Mouse (Mus musculus) gonadal fat pad, adult 2 months (tissue): ENCODE data around the gene Elp5. TPM values are rescaled to one million over a fixed set of nuclear protein-coding genes. Genes with fewer than 3 reads are reported as not detected.
"Not testable (repeated sequence)": the region's sequence is repeated elsewhere in the genome, so short reads cannot be mapped to it uniquely, and the experiment has no call there.

ENCODE experiments used
- DNase-seq: peaks from one replicate; pipeline ENCODE4 v3.0.0-alpha.2; 2012; ENCODE audit warnings: low read depth
- polyA plus RNA-seq: library from polyadenylated mRNA; depleted of rRNA; stranded (reverse); fragments of >200 nt; gene quantifications from 2 replicates; pipeline ENCODE4 v1.2.3, GENCODE M21; 2012; rRNA removed

Elp5 gene
- polyA plus RNA-seq, 1 experiment = 80.3 TPM

DNA sequence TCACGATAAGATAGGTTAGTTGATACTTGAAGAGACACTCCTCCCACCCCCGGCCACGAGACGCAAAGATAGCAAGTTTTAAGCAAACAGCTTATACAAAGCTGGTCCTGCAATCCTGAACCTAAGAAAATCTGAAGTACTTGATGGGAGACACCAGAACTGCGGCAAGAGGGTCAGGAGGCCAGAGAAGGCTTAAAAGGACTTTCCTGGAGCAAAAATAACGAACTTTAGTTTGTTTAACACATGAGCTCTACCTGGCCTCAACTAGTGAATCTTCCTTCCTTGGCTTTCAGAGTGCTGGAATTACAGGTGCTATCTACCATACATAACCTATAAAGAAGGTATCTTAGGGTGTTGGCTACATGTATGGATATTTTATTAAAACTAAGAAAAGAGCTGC lies 47.6 kb downstream of the Elp5 start:
- no peak for DNase-seq

DNA sequence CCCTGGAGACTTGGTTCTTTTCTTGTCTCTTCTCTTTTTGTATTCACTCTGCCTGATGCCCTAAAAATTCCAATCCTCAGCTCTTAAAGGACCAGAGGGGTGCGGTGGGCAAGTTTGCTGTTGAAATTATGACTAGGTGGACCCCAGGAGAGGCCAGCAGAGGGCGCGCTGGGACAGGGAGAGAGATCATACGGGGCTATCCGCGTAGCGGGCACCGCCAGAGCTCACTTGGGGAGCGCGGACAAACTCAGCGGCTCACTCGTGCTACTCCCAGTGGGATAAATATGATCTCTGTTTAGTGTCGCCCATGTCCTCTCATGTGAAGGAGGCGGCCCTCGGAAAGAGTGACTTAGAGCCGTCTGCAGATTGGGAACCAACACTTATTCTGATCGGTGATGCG lies 48.1 kb downstream of the Elp5 start:
- no peak for DNase-seq

DNA sequence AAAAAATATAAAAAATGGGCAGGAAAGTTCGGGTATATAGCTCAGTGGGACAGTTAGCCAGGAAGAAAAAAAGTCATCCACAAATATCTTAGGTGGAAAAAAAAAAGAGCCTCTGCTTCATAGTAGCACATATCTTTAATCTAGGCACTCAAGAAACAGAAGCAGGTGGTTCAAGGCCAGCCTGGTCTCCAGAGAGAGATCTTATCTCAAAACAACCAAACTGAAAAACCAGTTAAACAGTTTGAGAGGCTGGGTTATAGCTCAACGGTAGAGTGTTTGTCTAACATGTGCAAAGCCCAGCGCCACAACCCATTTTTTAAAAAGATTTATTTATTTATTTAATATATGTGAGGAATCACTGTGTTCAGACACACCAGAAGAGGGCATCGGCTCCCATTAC lies 49.3 kb downstream of the Elp5 start:
- no peak for DNase-seq

DNA sequence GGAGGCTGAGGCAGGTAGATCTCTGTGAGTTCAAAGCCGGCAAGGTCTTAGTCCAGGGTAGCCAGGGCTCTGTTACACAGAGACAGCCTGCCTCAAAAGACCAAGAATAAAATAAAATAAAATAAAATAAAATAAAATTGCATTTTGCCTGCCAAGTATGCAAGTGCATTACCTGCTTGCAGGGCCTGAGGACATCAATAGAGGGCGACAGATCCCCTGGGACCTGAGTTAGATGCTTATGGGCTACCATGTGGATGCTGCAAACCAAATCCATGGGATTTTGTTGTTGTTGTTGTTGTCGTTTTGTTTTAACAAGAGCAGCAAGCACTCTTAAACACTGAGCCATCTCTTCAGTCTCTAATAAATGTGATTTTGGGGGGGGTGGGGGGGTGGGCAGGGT lies 50.1 kb downstream of the Elp5 start:
- DNase-seq = no peak

DNA sequence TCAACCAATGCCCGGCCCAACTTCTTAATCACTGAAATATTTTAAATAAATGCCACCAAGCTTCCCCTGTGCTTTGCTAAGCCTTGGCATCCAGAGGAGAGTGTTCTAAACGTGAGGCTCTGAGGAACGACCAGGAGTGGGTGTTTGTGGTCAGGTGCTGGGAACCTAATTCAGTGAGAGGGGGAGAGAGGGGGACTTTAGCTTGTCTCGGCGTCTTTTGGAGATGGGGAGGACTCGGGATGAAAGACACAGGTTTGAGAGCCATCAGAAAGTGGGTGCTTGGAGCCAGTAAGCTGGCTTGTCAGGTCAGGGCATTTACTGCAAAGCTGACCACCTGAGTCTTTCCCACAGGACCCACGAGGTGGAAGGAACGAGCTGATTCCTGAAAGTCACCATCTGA lies 50.5 kb downstream of the Elp5 start:
- no peak for DNase-seq

DNA sequence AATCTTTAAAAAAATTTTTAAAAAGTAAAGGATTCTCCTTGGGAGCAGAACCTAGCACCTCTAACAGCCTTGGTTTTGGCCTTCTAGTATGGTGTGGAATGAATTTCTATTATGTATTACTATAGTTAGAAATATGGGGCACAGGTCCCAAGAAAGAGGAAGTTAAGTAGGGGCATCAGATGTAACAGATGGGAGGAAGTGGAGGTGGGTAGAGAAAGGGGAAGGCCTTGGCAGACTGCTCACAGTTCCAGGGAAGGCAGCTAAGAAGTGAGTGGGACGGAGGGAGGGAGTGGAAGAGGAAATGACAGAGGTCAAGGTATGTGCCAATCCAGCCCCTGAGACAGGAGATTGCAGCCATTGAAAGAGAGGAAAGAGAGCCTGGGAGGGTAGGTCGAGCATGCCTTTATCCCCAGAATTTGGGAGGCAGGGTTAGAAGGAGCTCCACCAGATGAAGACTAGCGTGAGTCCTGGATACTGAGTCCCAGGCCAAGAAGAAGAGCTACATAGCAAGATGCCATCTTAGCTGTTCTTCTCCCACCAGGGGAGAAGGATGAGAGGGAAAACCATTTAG lies 51.3 kb downstream of the Elp5 start:
- no peak for DNase-seq

DNA sequence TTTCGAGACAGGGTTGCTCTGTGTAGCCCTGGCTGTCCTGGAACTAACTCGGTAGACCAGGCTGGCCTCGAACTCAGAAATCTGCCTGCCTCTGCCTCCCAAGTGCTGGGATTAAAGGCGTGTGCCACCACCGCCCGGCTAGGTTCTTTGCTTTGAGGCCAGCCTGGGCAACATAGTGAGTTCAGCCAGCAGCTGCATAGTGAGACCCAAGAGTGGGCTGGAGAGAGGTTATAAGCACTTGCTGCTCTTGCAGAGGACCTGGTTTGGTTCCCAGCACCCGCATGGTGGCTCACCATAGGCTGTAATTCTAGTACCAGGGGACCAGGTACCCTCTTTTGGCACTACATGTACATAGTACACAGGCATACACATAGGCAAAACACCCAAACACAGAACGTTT lies 52.1 kb downstream of the Elp5 start:
- not testable (repeated sequence) for DNase-seq

DNA sequence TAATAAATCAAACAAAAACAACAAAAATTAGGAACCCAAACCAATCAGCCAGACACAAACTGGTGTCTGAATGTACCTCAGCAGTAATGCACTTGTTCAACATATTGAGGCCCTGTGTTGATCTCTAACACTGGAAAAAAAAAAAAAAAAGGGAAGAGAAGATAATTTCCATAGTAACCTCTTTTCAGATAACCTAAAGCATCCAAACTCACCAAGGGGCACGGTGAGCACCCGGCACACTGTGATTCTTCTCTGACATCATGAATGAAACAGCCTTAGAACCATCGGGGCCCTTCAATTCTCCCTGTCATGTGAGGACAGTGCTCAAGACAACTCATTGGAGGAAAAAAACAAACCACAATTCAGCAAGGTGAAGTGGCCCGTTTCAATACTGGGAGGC lies 52.6 kb downstream of the Elp5 start:
- DNase-seq = no peak

DNA sequence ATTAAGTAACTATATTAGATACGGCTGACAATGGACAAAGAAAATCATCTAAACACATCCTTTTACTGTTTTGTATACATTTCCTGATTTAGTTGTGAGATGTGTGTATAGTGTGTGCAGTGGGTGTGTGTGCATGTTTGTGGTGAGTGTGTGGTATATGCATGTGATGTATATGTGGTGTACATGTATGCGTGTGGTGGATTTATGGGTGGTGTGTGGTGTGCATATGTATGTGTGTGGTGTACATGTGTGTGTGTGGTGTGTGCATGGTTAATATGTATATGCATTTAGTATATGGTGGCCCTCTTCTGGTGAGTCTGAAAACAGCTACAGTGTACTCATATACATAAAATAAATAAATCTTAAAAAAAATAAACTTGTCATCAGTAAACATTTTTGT lies 54.8 kb downstream of the Elp5 start:
- no peak for DNase-seq

DNA sequence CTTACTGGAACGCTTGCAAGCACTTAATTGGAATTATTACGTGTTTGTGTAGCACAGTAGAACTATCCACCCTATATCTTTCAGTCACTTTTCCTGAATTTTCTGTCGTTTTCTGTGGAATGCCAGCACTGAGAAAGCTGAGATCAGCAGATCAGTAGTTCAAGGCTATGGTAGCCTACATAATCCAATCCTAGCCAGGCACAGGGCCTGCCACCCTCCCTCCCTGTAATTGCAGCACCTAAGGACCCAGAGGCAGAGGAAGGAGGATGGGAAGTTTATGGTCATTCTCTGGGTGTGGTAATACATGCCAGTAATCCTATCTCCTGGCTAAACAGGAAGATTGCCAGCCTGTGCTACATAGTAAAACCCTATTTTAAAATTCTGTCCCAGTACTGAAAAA lies 59.5 kb downstream of the Elp5 start:
- DNase-seq = peak; percentile 63

DNA sequence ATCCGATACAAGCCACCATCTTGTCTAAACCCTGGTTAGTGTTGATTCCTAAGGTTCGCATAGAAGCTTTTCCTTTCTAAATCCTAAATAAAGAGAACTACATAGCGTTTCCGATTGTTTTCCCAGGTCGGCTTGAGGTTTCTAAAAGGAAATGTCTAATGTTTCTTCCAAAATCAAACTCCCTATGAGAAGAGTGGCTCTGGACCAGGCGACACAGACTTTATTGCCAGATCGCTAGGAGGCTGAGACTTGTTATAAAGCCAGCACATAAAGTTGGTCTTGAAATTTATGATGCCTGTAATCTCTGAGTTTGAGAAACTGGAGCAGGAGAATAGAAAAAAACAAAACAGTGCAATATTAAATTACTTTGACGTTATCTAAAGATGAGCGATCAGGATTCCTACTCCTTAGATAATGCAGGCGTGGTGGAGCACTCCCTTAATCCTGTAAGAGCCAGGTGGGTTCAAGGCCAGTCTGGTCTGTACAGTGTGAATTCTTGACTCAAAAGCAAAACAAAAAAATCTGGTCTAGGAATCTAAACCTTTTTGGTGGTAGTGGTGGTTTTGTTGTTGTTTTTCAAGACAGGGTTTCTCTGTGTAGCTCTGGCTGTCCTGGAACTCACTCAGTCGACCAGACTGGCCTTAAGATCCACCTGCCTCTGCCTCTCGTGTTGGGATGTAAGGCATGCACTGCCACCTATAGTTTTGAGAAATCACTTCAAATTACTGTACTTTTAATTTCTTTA lies 60.1 kb downstream of the Elp5 start:
- peak; percentile 41 for DNase-seq

DNA sequence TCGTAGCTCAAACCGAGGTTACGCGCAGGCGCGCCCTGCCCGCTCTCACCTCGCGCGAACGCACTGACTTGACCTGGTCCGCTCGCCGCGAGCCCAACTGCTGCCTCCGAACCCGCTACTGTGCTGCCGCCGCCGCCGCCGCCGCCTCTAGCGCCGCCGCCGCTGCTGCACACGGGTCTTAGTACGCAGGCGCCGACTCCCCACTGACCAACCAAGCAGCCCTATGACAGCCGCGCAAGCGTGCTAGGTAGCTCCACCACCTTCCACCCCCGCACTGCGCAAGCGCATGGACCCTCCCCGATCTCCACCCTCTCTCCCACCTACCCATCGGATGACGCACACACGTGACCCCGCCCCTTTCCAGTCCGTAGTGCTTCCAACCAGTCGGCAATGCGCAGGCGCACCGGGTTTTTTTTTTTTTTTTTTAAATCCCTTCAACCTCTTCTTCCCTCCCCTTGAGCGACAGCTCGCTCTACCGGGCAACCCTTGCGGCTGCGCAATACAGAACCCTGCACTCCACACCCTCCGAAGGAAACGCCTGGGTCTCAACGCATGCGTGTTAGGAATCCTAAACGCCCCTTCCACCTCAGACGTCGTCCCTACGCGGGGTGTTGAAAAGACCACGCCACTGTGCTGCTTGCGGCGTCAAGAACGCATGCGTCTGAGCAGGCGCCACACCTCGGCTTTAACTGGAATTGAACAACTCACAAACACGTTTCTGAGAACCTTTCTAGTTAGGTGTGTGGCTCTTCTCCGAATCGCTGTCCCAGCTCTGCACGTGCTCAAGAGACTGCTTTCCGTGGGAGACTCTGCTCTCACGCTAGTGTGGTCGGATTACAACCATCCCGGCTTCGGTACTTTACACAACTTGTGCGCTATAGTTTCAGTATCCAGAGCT lies 61.0 kb downstream of the Elp5 start, which contains the start of gene Eif5a:
Gene Eif5a (minus strand): TSS at position 845 of the 898 bp plus-strand sequence.
- peak; percentile 96 for DNase-seq

DNA sequence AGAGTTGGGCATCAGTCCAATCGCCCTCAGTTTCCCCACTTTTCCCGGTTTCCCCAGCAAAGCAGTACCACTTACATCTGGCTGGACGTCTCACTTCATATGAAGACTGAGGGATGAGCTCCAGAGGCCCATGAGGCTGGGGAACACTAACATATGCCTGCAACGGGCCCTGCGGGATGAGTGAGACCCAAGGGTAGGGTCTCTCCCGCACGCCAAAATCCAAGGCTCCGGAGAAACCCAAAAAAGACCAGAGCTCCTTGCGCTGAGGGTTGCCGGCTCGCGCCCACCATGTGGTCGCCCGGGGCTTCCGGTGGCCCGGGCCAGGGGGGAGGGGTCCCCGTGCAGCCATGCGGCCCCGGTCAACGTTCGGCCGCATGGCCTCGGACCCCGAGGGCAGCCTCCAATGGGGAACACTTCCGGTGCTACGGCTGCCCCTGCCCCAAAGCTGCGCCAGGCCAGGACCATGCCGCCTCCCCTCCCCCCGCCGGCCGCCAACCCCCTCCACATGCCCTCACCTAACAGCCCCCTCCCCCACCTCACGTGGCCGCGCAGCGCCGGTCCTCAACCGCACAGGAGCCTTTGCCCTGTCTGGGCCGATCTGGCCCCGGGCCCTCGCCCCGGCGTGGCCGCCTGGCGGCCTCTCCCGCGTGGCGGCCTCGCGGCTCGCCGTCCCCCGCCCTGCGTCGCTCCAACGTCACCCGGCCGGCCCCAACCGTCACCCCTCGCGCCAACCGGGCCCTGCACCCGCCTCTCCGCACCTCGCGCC lies 61.9 kb downstream of the Elp5 start:
- DNase-seq = no peak

DNA sequence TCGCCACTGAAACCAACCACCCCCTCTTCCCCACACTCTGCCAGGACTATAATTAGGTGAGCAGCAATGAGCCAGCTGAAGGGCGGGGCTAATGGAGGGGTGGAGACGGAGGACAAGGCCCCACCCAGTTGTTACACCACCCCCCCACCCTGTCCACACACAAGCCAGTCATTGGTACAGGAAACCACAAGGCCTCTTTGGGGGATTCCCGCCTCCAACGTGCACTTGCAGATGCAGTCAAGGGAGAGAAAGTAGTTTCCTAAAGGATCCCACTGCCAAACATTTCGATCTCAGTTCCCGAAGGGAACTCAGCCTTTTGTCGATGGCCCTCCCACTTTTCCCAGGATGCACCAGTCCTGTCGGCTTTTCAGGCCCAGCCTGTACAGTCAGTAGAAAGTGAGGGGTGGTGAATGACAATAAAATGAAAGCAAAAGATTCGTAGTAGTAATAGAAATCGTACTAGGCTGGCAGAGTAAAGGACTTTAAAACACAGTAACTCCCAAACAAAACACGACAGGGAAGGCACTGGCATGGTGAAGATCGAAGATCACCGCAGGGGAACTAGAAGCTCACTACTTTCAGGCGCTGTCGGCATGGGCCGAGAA lies 62.6 kb downstream of the Elp5 start:
- DNase-seq = peak; percentile 69

DNA sequence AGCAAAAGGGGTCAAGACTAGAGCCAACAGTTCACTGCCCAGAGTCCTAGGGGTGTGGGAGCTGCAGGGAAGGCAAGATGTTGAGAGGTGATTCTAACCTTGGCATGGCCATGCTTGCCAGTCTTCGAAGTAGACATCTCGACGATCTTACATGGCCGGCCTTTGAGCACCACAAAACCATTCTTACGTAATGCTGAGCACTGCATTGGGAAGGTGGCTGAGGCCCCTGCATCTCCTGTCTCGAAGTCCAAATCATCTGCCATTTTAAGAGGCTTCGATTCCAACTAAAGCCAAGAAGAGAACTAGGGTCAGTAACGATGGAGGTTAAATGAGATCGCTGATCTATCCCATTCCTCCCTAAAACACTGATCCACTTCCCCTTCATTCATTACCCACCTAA lies 63.3 kb downstream of the Elp5 start:
- DNase-seq = no peak

Other genes starting within 250 kb of the Elp5 start
- 18.5 and 48.2 TPM in 2 replicates for gene Polr2a, start 223.9 kb downstream of the Elp5 start, polyA plus RNA-seq
- gene Slc35g3, start 220.5 kb downstream of the Elp5 start, polyA plus RNA-seq = 0.22 and 0.51 TPM in 2 replicates
- gene Zbtb4, start 216.6 kb downstream of the Elp5 start, polyA plus RNA-seq = 30.6 and 32.9 TPM in 2 replicates
- 15.3 and 18.3 TPM in 2 replicates for gene Chrnb1, start 186.6 kb downstream of the Elp5 start, polyA plus RNA-seq
- 6.9 and 7.7 TPM in 2 replicates for gene Fgf11, start 180.7 kb downstream of the Elp5 start, polyA plus RNA-seq
- gene Tmem102, start 176.9 kb downstream of the Elp5 start, polyA plus RNA-seq = 12.9 and 20.5 TPM in 2 replicates
- 0.18 and 0.47 TPM in 2 replicates for gene Gm39566, start 167.2 kb downstream of the Elp5 start, polyA plus RNA-seq
- 6.8 and 9.8 TPM in 2 replicates for gene Spem2, start 164.1 kb downstream of the Elp5 start, polyA plus RNA-seq
- gene Spem1, start 160.3 kb downstream of the Elp5 start, polyA plus RNA-seq = 11.3 and 16.5 TPM in 2 replicates
- 19.0 and 23.8 TPM in 2 replicates for gene Nlgn2, start 144.7 kb downstream of the Elp5 start, polyA plus RNA-seq
- gene Tmem256, start 144.0 kb downstream of the Elp5 start, polyA plus RNA-seq = 179 and 279 TPM in 2 replicates
- 60.4 and 66.9 TPM in 2 replicates for gene Plscr3, start 136.1 kb downstream of the Elp5 start, polyA plus RNA-seq
- 26.0 and 32.5 TPM in 2 replicates for gene Tnk1, start 123.8 kb downstream of the Elp5 start, polyA plus RNA-seq
- not detected in 2 replicates for gene Tmem95, start 104.5 kb downstream of the Elp5 start, polyA plus RNA-seq
- gene Kctd11, start 101.1 kb downstream of the Elp5 start, polyA plus RNA-seq = 9.0 and 10.0 TPM in 2 replicates
- gene Acap1, start 87.0 kb downstream of the Elp5 start, polyA plus RNA-seq = 37.7 and 38.2 TPM in 2 replicates
- gene 2810408A11Rik, start 81.5 kb downstream of the Elp5 start, polyA plus RNA-seq = 5.4 and 5.9 TPM in 2 replicates
- gene Neurl4, start 81.4 kb downstream of the Elp5 start, polyA plus RNA-seq = 42.3 and 45.0 TPM in 2 replicates
- 56.9 and 61.2 TPM in 2 replicates for gene Gps2, start 68.6 kb downstream of the Elp5 start, polyA plus RNA-seq
- 457 and 520 TPM in 2 replicates for gene Eif5a, start 60.6 kb downstream of the Elp5 start, polyA plus RNA-seq
- 19.2 and 37.4 TPM in 2 replicates for gene Ybx2, start 46.7 kb downstream of the Elp5 start, polyA plus RNA-seq
- 121 and 139 TPM in 2 replicates for gene Slc2a4, start 34.3 kb downstream of the Elp5 start, polyA plus RNA-seq
- gene Cldn7, start 17.7 kb downstream of the Elp5 start, polyA plus RNA-seq = 88.4 and 172 TPM in 2 replicates
- gene Ctdnep1, start 1.4 kb downstream of the Elp5 start, polyA plus RNA-seq = 94.3 and 108 TPM in 2 replicates
- gene Gabarap, start 8.6 kb upstream of the Elp5 start, polyA plus RNA-seq = 568 and 793 TPM in 2 replicates
- gene Phf23, start 13.3 kb upstream of the Elp5 start, polyA plus RNA-seq = 22.8 and 23.2 TPM in 2 replicates
- gene Dvl2, start 18.1 kb upstream of the Elp5 start, polyA plus RNA-seq = 13.7 and 19.1 TPM in 2 replicates
- 79.9 and 96.2 TPM in 2 replicates for gene Acadvl, start 32.9 kb upstream of the Elp5 start, polyA plus RNA-seq
- 12.8 and 16.6 TPM in 2 replicates for gene Dlg4, start 34.4 kb upstream of the Elp5 start, polyA plus RNA-seq
- gene Asgr1, start 71.6 kb upstream of the Elp5 start, polyA plus RNA-seq = 0.08 and 0.72 TPM in 2 replicates
- gene Asgr2, start 110.1 kb upstream of the Elp5 start, polyA plus RNA-seq = 0.93 and 1.4 TPM in 2 replicates
- 14.1 and 33.9 TPM in 2 replicates for gene Mgl2, start 147.8 kb upstream of the Elp5 start, polyA plus RNA-seq
- 19.1 and 24.5 TPM in 2 replicates for gene Clec10a, start 173.7 kb upstream of the Elp5 start, polyA plus RNA-seq
- 30.7 and 42.7 TPM in 2 replicates for gene Slc16a11, start 230.2 kb upstream of the Elp5 start, polyA plus RNA-seq
- 22.1 and 30.3 TPM in 2 replicates for gene Slc16a13, start 238.5 kb upstream of the Elp5 start, polyA plus RNA-seq
- 8.1 and 9.1 TPM in 2 replicates for gene Bcl6b, start 247.3 kb upstream of the Elp5 start, polyA plus RNA-seq